Mouse (Mus musculus) heart, postnatal 10 days (tissue): Measurements from ENCODE around the gene Cldn3. TPM values are rescaled to one million over a fixed set of nuclear protein-coding genes. Genes with fewer than 3 reads are reported as not detected.

ENCODE experiments used
- DNase-seq, 2 experiments: peaks; one replicate each; pipeline ENCODE4 v3.0.0; 2021
- intact Hi-C: fragments of 180-260 bp; cut with DNase I; formaldehyde crosslinking; loops from one replicate; pipeline ENCODE4 v1.15.1; 2025
- total RNA-seq, 2 experiments: library from RNA; stranded (reverse); gene quantifications; 2 replicates each; pipeline ENCODE4 v1.2.3; 2021

Cldn3 gene
- total RNA-seq, 2 experiments from 2014 or later: 0.27 to 0.41 TPM

DNA sequence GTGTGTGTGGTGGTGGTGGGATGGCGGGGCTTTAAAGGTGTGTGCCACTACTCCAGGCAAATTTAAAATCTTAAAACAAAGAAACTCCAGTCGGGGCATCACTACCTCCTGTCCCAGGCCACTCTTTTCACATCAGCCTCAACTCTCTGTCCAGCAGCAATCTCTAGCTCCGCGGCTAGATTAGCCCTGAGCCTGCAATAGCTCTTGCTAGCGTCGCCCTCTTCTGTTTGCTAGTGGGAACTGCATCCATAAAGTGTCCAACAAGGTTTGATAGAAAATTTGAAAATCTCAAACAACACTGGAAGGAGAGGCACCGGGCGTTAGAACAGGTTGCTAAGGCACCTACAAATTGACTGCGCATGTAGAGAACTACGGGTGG, 20.6 kb upstream of the Cldn3 start:
- peak; percentile 81 to 87 for DNase-seq
- intact Hi-C loops: loop anchor here (1.0 to 5.0 kb wide), 2 partner anchors 32 to 218 kb away; partner anchors contain the start of gene Eln

DNA sequence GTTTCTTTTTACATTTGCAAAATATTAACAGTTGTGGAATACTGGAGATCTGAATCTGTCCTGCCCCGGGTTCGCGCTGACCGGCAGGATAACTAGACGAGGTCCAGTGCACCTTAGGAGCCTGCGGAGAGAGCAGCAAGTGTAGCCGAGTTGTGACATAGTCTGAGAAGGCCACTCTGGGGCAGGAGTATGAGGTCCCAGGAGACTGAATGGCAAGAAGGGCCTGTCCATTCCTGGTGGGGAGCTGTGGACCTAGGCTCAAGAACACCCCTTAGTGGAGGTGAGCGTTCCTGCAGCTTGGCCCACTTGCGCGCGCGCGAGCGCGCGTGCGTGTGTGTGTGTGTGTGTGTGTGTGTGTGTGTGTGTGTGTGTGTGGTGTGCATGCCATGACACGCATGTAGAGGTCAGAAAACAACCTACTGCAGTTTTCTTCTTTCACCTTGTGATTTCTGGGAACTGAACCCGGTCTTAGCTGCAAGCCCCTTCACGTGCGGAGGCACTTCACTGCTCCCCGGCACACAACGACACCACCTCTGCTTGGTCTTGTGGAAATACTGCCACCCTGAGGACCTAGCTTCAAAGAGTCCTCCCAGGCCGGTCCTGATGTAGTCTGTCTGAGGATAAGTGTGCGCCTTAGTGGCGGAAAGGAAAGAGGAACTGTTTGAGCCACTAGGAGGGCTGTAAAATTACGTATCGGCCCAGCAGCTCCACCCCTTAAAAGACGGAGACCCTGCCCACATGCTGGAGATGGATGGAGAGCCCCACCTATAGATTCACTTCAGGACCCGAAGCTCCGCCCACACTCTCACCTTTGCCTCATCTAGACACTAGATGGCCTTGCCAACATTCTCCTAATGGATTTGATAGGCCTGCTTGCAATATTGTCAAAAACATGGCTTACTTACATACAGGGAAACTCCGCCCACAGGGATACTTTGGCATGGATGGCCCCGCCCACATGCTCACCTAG, 19.9 kb upstream of the Cldn3 start:
- peak in 1 of 2 experiments; percentile 56 for DNase-seq
- intact Hi-C loops: loop anchor here (1.0 to 5.0 kb wide), 4 partner anchors 33 to 219 kb away; partner anchors contain the start of gene Eln

DNA sequence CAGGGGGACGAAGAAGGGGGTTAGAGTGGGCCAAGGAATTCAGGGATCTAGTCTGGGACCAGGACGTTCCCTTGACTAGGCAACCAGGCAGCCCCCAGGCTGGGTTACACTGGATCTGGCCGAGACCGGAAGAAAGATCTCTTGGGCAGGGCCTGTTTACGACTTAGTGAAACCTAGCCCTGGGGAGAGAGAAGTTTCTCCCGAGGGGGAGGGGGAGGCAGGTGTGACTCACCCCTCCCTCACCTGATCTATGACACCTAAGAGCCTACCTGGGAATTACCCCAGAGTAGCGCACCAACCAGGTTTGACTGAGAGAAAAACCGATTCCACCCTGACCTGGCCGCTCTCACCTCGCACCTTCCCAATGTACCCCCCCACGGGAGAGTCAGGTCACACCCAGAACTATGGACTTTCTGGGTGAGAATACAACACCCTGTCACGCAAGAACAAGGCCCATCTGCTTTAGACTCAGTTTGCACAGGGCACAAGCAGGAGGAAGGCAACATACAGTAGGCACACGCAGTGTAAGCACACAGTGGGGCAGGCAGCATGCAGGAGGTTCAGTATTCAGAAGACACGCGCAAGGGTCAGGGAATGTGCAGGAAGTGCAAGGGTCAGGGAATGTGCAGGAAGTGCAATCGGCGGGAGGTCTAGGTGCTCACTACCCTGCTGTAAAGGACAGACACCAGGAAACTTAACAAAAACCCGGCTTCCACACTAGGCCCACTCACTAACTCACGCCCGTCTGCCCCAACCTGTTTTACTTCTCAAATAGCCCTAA, 18.7 kb upstream of the Cldn3 start:
- DNase-seq: no peak
- intact Hi-C loops: loop anchor here (2.0 to 5.0 kb wide), 2 partner anchors 51 to 220 kb away; partner anchors contain the start of gene Eln

DNA sequence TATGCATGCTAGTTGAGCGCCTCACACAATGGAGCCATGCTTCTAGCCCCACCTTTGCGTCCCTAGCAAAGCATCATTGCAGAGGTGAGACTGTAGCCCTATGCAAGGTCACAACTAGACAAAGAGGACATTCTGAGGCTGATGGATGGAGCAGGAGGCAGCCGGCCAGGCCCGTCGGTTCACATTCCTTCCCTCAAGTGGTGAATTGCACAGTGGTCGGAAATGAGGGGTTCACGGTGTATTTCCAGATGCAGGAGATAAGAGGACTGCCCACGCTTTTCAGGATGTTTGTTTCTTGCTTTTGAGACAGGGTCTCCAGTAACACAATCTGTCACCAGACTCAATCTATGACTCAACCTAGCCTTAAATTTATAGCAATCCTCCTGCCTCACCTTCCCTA, 15.3 kb upstream of the Cldn3 start:
- intact Hi-C loops: no loop called here
- no peak for DNase-seq

DNA sequence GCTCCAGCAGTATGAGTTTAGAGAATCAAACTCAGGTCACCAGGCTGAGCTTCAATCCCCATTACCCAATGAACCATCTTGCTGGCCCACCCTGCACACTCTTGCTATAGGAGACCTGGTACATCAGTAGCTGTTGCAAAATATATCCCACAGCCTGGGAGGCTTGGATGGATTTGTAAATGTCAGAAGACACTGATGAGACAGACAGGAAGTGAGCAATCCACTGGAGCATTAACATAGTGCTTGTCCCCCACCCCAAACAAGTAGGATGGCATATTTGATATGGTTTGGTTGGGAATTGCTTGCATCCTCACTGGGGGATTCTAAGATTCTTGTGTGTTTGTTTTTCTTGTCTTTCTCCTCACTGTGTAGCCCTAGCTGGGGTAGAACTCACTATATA, 12.9 kb upstream of the Cldn3 start:
- intact Hi-C loops: no loop called here
- no peak for DNase-seq

DNA sequence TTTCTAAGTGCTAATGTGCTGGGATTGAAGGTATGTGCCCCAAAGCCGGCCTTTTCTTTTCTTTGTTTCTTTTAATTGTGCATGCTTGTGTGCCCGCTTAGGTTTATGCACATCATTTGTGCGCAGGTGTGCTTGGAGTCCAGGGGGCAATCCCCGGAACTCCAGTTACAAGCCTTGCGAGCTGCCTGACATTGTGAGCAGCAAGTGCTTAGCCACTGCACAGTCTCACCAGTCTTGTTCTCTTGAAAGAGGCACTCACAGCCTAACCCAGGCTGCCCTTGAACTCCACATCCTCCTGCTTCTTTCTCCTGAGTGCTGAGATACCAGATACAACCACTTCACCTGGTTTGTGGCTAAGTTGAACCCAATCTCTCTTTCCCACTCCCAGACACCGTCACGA, 12.5 kb upstream of the Cldn3 start:
- intact Hi-C loops: no loop called here
- DNase-seq: no peak

DNA sequence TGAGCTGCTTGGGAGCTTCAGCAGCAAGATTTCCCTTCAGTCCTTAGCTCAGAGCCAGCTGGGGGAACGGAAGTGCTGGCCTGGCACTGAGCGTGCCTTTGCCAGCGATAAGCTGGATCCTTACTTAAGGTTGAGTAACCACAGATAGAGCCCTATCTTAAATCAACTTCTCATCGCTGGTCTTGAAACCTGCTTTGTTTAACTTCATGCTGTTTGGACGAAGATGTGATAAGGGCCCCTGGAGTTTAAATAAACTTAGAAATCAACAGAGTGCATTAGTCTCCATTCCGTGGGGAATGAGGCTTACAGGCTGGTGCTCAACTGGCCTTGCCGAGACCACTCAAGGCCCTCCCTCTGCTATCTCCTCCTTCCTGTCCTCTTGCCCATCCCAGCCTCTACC, 11.7 kb upstream of the Cldn3 start:
- intact Hi-C loops: no loop called here
- DNase-seq: no peak

DNA sequence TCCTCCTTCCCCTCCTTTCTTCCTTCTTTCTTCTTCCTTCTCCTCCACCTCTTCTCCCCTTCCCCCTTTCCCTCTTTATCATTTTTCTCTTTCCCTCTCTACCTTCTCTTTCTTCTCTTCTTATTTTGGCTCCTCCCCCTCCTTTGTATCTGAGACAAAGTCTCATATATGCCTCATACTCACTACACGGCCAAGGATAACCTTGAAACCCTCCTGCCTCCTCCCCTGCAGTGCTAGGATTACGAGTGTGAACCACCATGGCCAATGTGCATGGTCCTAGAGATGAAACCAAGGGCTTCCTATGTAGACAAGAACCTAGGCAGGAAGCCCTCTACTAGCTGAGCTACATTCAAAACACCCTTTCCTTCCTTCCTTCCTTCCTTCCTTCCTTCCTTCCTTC, 11.1 kb upstream of the Cldn3 start:
- intact Hi-C loops: no loop called here
- DNase-seq: no peak

DNA sequence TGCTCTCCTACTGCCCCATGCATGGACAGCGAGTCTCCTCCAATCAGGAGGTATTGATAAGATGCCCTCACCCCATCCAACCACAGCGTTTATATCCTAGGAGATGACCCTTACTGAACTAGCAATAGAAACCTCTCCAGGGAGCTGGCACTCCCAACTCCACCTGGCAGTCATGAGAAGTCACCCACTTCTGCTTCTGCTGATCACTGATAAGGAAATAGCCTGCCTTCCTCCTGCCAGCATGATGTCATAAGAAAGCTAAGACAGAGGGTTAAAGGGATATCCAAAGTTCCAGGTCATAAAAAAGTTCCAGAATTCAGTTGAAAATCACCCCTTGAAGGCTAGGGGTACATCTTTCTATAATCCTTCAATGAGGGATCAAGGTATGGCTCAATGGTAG, 9.8 kb upstream of the Cldn3 start:
- intact Hi-C loops: no loop called here

DNA sequence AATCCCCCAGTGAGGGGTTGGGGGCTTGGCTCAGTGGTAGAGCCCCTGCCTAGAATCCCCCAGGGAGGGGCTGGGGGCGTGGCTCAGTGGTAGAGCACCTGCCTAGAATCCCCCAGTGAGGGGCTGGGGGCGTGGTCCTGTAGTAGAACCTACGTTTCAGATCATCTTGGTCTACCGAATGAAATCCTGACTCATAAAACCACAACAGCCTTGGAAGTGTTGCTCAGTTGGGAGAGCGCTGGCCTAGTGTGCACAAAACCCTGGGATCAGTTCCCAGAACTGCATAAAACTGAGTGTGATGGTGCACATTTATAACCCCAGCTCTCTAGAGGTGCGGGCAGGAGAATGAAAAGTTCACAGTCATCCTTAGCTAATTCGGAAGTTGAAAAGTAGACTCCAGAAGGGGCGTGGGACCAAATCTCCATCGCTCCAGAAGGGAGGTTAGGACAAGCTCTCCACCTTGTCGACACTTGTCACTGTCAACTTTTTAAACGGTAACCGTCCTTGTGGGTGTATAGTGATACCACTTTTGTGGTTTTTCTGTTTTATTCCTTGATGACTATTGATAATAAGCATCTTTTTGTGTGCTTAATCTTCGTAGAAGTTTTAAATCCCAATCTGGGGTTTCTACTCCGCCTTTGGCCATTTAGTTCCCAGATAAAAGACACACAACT, 9.3 kb upstream of the Cldn3 start:
- intact Hi-C loops: no loop called here
- DNase-seq: no peak

More for the DNA sequence above, 9.8 kb upstream of the Cldn3 start:
- DNase-seq: no peak

DNA sequence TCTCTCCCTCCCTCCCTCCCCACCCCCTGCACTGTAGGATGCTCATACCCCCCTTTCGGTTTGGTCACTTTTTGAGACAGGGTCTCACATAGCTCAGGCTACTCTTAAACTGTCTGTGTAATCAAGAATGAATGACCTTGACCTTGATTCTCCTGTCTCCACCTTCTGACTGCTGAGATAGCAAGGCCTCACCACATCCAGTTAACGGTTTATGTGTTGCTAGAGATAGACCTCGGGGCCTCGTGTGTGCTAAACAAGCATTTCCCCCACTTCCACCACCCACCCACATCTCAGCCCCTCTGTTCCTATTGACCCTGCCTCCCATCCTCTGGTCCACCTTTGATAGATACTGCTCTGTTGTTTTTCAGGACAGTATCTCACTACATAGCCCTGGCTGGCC, 8.2 kb upstream of the Cldn3 start:
- no peak for DNase-seq
- intact Hi-C loops: no loop called here

DNA sequence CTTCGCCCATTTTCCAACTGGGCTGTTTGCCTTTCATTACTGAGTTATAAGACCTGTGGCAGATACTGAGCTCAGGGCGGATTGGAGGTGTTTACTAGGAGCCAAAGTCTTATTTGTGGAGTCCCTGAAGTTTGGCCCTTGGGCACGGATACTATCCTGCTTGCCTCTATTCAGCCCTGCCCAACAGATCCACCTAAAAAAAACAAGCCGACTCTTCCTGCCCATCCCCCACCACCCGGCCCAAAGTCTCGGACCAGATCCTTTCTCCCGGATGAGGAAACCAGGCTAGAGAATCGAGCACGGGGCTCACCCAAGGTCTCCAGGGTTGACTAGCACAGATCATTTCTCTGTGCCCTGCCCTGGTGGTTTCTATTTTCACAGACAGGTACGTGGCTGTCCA, 4.9 kb upstream of the Cldn3 start:
- intact Hi-C loops: no loop called here
- DNase-seq: no peak

DNA sequence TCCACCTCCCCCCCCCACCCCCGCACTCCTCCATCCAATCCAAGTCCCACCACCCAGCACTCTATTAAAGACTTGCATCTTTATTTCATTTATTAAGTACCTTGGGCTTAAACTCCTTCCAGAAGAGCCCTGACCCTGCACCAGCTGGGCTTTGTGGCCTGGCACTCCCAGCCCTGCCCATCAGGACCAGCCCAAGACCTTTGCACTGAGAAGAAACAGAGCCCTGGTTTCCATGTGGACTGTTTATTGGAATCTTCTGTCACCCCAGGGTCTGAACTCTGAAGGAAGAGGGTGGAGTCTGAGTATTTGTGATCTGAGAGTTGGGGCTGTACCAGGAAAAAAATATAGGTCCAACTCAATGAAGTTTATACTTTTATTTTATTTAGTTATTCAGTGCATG, 2.9 kb upstream of the Cldn3 start:
- intact Hi-C loops: no loop called here
- DNase-seq: no peak

DNA sequence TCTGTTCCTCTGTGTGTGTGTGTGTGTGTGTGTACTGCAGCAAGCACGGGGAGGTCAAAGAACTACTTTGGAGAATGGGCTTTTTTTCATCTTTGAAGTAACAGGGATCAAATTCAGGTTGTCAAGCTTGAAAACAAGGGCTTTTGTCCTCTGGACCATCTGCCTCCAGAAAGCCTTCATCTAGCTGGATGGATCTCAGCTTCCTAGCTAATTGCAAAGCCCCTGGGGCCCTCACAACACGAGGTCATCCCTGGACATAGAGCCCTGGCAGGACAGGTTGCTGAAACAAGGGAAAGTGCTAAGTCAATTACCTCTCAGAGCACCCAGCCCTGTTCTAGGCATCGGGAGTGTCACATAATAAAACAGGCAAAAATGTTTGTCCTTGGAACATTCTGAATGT, 2.2 kb upstream of the Cldn3 start:
- intact Hi-C loops: no loop called here
- no peak for DNase-seq

DNA sequence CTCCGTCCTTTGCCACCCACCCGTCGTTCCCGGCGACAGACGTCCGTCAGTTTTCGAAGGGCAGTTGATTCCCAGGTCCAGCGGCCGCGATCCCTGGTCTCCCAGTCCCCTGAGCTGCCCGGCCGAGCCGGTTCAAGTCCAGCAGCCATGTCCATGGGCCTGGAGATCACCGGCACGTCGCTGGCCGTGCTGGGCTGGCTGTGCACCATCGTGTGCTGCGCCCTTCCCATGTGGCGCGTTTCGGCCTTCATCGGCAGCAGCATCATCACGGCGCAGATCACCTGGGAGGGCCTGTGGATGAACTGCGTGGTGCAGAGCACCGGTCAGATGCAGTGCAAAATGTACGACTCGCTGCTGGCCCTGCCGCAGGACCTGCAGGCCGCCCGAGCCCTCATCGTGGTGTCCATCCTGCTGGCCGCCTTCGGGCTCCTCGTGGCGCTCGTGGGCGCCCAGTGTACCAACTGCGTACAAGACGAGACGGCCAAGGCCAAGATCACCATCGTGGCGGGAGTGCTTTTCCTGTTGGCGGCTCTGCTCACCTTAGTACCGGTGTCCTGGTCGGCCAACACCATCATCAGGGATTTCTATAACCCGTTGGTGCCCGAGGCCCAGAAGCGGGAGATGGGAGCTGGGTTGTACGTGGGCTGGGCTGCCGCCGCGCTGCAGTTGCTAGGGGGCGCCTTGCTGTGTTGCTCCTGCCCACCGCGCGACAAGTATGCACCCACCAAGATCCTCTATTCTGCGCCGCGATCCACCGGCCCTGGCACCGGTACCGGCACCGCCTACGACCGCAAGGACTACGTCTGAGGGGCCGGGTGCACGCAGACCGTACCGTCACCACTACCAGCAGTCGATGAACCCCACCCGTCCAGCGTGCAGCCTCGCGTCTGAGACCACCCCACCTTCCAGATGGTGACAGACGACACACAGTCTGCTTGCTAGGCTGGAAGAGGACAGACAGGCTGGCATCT, 569 bp downstream of the Cldn3 start:
- DNase-seq: no peak
- intact Hi-C loops: no loop called here

DNA sequence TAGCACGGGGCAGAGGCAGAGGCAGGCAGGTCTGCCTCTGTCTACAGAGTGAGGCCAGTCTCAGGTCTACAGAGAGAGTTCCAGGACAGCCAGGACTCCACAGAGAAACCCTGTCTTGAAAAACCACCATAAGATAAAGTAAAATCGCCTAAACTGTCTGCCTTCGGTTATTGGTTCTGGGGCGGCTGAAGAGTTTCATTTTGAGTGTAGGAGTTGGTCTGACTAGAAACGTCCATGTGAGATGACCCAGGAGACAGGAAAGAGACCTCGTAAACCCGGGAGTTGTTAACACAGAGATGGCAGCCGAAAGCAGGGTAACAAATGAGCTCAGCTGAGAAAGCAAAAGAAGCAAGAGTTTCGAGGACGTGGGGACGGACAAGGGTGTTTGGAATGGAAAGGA, 3.2 kb downstream of the Cldn3 start:
- DNase-seq: no peak
- intact Hi-C loops: no loop called here

DNA sequence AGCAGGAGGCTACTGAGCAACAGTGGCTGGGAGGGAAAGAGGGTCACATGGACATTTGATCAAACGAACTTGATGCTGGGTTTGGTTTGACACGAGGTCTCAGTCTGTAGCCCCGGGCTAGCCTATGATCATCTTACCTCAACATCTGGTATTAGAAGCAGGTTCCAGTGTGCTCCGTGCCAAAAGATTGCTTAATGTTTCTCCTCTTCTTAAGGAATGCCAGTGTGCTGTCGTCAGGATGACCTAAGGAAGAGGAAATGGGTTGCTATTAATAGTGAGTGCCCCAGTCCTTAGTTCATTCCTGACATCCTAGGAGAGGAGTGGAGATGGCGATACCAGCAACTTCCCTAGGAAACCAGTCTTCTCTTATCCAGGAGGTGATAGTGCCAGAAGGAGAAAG, 3.7 kb downstream of the Cldn3 start:
- intact Hi-C loops: no loop called here
- no peak for DNase-seq

DNA sequence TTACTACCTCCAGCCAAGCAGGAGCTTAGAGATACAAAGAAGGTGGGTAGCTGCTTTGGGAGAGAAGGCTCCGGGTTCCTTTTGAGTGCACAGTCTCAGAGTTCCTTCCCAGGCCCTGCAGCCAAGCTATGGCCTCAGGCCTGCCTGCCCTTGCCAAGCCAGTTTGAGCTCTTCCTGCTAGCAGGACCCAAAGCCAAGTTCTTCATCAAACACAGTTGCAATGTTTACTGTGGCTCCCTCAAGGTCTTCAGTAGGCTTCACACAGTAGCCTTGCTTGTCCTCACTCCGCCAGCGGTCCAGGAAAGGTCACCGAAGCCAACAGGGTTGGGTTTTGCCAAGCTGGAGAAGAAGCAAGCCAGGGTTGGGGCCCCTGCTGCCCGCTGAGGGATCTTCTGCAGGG, 6.6 kb downstream of the Cldn3 start:
- no peak for DNase-seq
- intact Hi-C loops: no loop called here

DNA sequence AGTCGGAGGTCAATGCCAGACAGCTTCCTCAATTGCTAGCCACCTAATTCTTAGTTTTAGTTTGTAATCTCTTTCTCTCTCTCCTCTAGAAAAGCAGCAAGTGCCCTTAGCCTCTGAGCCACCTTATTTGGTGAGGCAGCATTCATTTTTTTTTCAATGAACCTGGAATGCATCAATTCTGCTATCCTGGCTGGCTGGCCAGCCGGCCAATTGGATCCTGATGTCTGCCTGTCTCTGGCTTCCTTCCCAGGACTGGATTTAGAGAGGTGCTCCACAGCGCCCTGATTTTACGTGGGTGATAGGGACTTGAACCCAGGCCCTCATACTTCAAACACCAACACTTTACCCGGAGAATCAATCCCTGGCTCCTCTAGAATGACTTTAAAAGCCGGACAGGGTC, 12.3 kb downstream of the Cldn3 start:
- no peak for DNase-seq
- intact Hi-C loops: no loop called here

DNA sequence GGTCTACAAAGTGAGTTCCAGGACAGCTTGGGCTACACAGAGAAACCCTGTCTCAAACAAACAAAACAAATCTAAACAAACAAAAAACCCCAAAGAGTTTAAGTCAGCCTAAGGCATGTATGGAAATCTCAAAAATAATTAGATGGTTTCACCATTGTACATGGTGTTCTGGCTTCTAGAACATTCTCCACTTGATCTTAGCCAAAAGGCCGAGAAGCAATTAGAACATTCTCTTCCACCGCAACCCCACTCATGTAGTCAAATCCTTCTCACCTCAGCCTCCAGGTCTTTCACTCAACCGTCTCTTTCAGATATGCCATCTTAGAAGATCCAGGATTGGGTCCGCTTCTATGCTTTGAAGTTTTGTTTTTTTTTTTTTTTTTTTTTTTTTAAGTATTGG, 13.8 kb downstream of the Cldn3 start:
- no peak for DNase-seq
- intact Hi-C loops: no loop called here
